Mouse (Mus musculus) layer of hippocampus, adult 9-11 months (tissue): ENCODE measurements around the gene Tgoln1.

Source experiments
- DNase-seq: peaks from one replicate; pipeline ENCODE4 v3.0.0; 2022

The Tgoln1 gene

GRCm38 (mm10) chr6:72626391-72626790 lies 9.6 kb upstream of the Tgoln1 start:
- no peak for DNase-seq

GRCm38 (mm10) chr6:72623661-72624402 lies 7.0 kb upstream of the Tgoln1 start:
- DNase-seq, result no peak

GRCm38 (mm10) chr6:72622917-72623316 lies 6.1 kb upstream of the Tgoln1 start:
- no peak for DNase-seq

- no peak for DNase-seq
These were observed 4.1 kb upstream of the Tgoln1 start for GRCm38 (mm10) chr6:72620920-72621319.

GRCm38 (mm10) chr6:72619734-72620532 lies 3.1 kb upstream of the Tgoln1 start:
- no peak for DNase-seq

GRCm38 (mm10) chr6:72615561-72616375 lies 1.0 kb downstream of the Tgoln1 start:
- DNase-seq, result no peak

GRCm38 (mm10) chr6:72615151-72615550 lies 1.6 kb downstream of the Tgoln1 start:
- no peak for DNase-seq

- DNase-seq, result no peak
These were observed 6.5 kb downstream of the Tgoln1 start for GRCm38 (mm10) chr6:72610261-72610660.

- no peak for DNase-seq
These were observed 8.1 kb downstream of the Tgoln1 start for GRCm38 (mm10) chr6:72608662-72609184.

GRCm38 (mm10) chr6:72607676-72608075 lies 9.1 kb downstream of the Tgoln1 start:
- no peak for DNase-seq

GRCm38 (mm10) chr6:72607060-72607459 lies 9.7 kb downstream of the Tgoln1 start:
- DNase-seq, result no peak

- no peak for DNase-seq
These were observed 12.7 kb downstream of the Tgoln1 start for GRCm38 (mm10) chr6:72604066-72604465.

GRCm38 (mm10) chr6:72601732-72602131 lies 15.1 kb downstream of the Tgoln1 start:
- peak; percentile 76 for DNase-seq

- DNase-seq, result no peak
These were observed 16.0 kb downstream of the Tgoln1 start for GRCm38 (mm10) chr6:72600771-72601170.

- DNase-seq, result no peak
These were observed 16.6 kb downstream of the Tgoln1 start for GRCm38 (mm10) chr6:72600216-72600615.

GRCm38 (mm10) chr6:72598791-72599557 lies 17.8 kb downstream of the Tgoln1 start:
- peak; percentile 45 for DNase-seq

- DNase-seq, result peak; percentile 95
These were observed 18.6 kb downstream of the Tgoln1 start, which contains the start of the genes Elmod3 and Retsat for GRCm38 (mm10) chr6:72597956-72598753. Gene Elmod3, minus strand, starts transcription at chr6:72598413. Gene Retsat, plus strand, starts transcription at chr6:72598475.

GRCm38 (mm10) chr6:72597083-72597874 lies 19.5 kb downstream of the Tgoln1 start:
- DNase-seq, result peak; percentile 33

- DNase-seq, result no peak
These were observed 22.9 kb downstream of the Tgoln1 start for GRCm38 (mm10) chr6:72593914-72594313.
